Mouse (Mus musculus) spleen, adult 18-20 months (tissue): ENCODE results near the gene H1f0.

Experiments
- DNase-seq, 2 experiments: peaks; one replicate each; pipeline ENCODE4 v3.0.0; 2022; ENCODE audit warnings: mixed read lengths in 2 of 2

The H1f0 gene

DNA sequence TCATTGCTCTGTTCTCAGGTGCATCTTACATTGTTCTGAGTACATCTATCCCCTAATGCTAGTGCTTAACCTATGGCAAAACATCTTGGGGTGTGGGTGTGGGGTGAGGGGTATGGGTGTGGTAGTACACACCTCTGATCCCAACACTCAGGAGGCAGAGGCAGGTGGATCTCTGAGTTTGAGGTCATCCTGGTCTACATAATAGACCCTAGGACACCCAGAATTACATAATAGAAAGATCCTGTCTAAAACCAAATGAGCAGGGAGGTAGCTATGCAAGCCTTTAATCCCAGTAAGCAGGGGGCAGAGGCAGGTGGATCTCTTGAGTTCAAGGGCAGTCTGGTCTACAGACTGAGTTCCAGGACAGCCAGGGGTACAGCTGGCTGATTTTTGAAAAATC is 45.5 kb downstream of the H1f0 start:
- DNase-seq, result no peak

- no peak for DNase-seq
Measured at GRCm38 (mm10) chr15:79074446-79074845, 46.2 kb downstream of the H1f0 start.

DNA sequence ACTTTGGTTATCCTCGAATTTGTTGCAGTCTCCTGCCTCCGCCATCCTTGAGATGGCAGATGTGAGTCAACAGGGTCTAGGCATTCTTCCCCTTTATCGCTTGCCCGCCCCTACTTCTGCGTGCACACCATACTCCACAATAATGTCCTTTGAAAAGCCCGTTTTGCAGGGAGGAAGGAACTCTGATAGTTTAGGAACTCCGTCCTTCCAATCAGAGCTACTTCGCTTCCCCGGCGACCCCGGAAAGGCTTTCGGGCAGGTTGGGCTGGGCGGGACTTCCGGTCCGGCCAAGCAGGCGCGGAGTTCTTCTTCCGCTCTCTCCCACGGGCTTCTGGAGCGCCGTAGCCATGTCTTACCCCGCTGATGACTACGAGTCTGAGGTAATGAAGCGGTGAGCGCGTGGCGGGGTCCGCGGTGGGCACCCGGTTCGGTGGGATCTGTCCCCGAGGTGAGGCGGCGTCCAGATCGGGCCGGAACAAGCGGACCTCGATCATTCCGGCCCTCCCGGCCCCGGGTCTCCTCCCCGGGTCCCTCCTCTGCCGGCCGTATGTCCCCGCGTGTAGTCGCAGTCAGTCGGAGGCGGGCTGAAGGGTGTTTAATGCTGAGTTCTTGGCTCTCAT is 46.8 kb downstream of the H1f0 start, which contains the start of gene Eif3l:
TSS of gene Eif3l (plus strand) at position 267 of the 620 bp plus-strand sequence.
- peak; percentile 74 to 78 for DNase-seq

DNA sequence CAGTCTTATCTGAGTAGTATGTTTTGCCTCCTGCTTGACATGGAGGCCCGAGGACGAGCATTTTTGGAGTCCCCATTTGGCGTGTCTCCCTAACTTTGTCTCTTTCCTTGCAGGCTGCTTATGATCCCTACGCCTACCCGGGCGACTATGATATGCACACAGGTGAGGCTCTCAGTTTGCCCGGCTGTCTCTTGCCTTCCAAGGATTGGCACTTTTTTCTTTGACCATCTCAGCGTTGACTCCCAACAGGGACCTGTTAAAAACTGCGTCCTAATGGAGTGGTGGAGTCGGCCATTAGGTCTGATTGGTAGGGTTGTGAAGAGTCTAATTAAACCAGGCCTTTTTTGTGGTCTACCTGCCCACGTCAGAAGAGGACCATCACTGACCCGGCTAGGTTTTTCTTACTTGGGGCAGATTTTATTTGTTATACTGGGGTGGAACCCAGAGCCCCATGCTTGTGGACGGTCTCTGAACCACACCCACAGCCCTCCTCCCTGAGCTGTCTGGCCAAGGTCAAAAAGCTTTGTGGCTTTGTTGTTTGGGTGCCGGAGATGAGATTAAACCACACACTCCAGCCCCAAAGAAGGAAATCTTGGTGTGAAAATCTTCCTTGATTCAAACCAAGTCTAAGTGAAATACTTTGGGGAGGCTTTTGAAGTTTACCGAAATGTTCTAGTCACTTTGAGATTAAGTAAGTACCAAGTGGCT is 47.6 kb downstream of the H1f0 start:
- DNase-seq, result no peak

GRCm38 (mm10) chr15:79079567-79079966 is 51.3 kb downstream of the H1f0 start:
- DNase-seq, result no peak
